Mouse (Mus musculus) spleen, adult 2 months (tissue): ENCODE results near the gene Rhoa. TPM values are rescaled to one million over a fixed set of nuclear protein-coding genes. Genes with fewer than 3 reads are reported as not detected.
A peak's percentile ranks its signal among the peaks of the same experiment; 100 is the strongest.

Source experiments
- DNase-seq, 2 experiments: peaks; one replicate each; pipeline versions ENCODE4 v3.0.0 to v3.0.0-alpha.2; 2012 to 2021; ENCODE audit warnings: low spot score in 2 of 2, low read depth in 1 of 2
- H3K27ac ChIP-seq: fragments of 200-500 bp; 2 replicates; pipeline ENCODE4 v1.5.1; 2012; ENCODE audit warnings: low read length, inconsistent platforms; ENCODE audit not compliant: insufficient read depth
- H3K27me3 ChIP-seq: fragments of 200-500 bp; 2 replicates; pipeline ENCODE4 v1.6.1; 2012; ENCODE audit warnings: mild to moderate bottlenecking, moderate library complexity, low read length, inconsistent platforms; ENCODE audit not compliant: control insufficient read depth, insufficient read depth
- H3K36me3 ChIP-seq: fragments of 200-500 bp; 2 replicates; pipeline ENCODE4 v1.6.1; 2012; ENCODE audit warnings: mild to moderate bottlenecking, low read length, inconsistent platforms; ENCODE audit not compliant: control insufficient read depth, insufficient read depth
- H3K4me1 ChIP-seq: fragments of 200-500 bp; 2 replicates; pipeline ENCODE4 v1.6.1; 2011; ENCODE audit warnings: inconsistent platforms; ENCODE audit not compliant: control insufficient read depth, insufficient read depth, insufficient read length
- H3K4me3 ChIP-seq: fragments of 200-500 bp; 2 replicates; pipeline ENCODE4 v1.5.1; 2011; ENCODE audit warnings: mild to moderate bottlenecking, inconsistent platforms; ENCODE audit not compliant: insufficient read depth, insufficient read length; ENCODE audit errors: extremely low read depth
- CTCF ChIP-seq: fragments of 200-500 bp; IDR thresholded peaks from 2 replicates; pipeline ENCODE4 v1.5.1; 2011; ENCODE audit warnings: mild to moderate bottlenecking, inconsistent platforms; ENCODE audit not compliant: insufficient read depth, insufficient read length, insufficient replicate concordance; ENCODE audit errors: extremely low read depth
- POLR2A ChIP-seq: fragments of 200-500 bp; IDR thresholded peaks from 2 replicates; pipeline ENCODE4 v1.6.1; 2011; ENCODE audit warnings: low read depth, low read length, inconsistent platforms
- WGBS: fragments of 180-500 bp; shearing (Covaris S2); methylation state at CpG from one replicate; pipeline ENCODE4 v1.1.7; 2018; 5-methylcytosine and 5-hydroxymethylcytosine counted together
- polyA plus RNA-seq: library from polyadenylated mRNA; depleted of rRNA; stranded (reverse); fragments of >200 nt; gene quantifications from 2 replicates; pipeline ENCODE4 v1.2.3, GENCODE M21; 2012

Rhoa gene
- polyA plus RNA-seq, 1 experiment, result 90.3 TPM

GRCm38 (mm10) chr9:108347024-108347423 is 41.1 kb downstream of the Rhoa start:
- Histone ChIP-seq H3K27me3 (no peaks in the 10 kb centered on the region), H3K4me1 (peaks cover 17% of the 10 kb centered on the region), H3K36me3 (peaks cover 13% of the 10 kb centered on the region), H3K27ac (peak overlapping the region; percentile 90), H3K4me3 (peak overlapping the region; percentile 94)
- no peak for DNase-seq
- TF ChIP-seq CTCF, result no peak
- whole genome bisulfite sequencing, result 2% methylated on average over 11 of the region's 11 CpGs

- Histone ChIP-seq H3K27ac (peak within 1 kb of the TSS; percentile 98), H3K36me3 (peaks cover 19% of the 10 kb centered on the region), H3K27me3 (no peaks in the 10 kb centered on the region), H3K4me3 (peak within 1 kb of the TSS; percentile 100), H3K4me1 (peaks cover 15% of the 10 kb centered on the region)
- under 1% methylated on average over 73 of the region's 75 CpGs for WGBS
- TF ChIP-seq CTCF (no peak), POLR2A (peak; percentile 68)
- DNase-seq, result peak; percentile 74 to 84
Observed at GRCm38 (mm10) chr9:108347540-108348289, 41.8 kb downstream of the Rhoa start, which contains the start of gene Usp4. Gene Usp4, plus strand, starts transcription at chr9:108347853.

GRCm38 (mm10) chr9:108348290-108348680 is 42.4 kb downstream of the Rhoa start:
- DNase-seq, result no peak
- under 1% methylated on average over 14 of the region's 14 CpGs for WGBS
- Histone ChIP-seq H3K36me3 (peaks cover 24% of the 10 kb centered on the region), H3K4me1 (peaks cover 10% of the 10 kb centered on the region), H3K4me3 (peak overlapping the region; percentile 100), H3K27me3 (no peaks in the 10 kb centered on the region), H3K27ac (peak overlapping the region; percentile 98)
- TF ChIP-seq POLR2A (no peak), CTCF (no peak)

GRCm38 (mm10) chr9:108349727-108350126 is 43.8 kb downstream of the Rhoa start:
- Histone ChIP-seq H3K4me1 (peaks cover 3% of the 10 kb centered on the region), H3K36me3 (peaks cover 32% of the 10 kb centered on the region), H3K4me3 (no peak overlapping the region), H3K27me3 (no peaks in the 10 kb centered on the region), H3K27ac (no peak overlapping the region)
- TF ChIP-seq POLR2A (no peak), CTCF (no peak)
- WGBS, result 77% methylated on average over 4 of the region's 4 CpGs
- no peak for DNase-seq

- 94% methylated on average over 9 of the region's 9 CpGs for WGBS
- H3K4me1 ChIP-seq, result no peaks in the 10 kb centered on the region
- peaks cover 71% of the 10 kb centered on the region for H3K36me3 ChIP-seq
- H3K27me3 ChIP-seq, result no peaks in the 10 kb centered on the region
- no peak overlapping the region for H3K4me3 ChIP-seq
- TF ChIP-seq POLR2A (no peak), CTCF (no peak)
- H3K27ac ChIP-seq, result no peak overlapping the region
- DNase-seq, result no peak
Observed at GRCm38 (mm10) chr9:108378234-108378633, 72.3 kb downstream of the Rhoa start.

DNA sequence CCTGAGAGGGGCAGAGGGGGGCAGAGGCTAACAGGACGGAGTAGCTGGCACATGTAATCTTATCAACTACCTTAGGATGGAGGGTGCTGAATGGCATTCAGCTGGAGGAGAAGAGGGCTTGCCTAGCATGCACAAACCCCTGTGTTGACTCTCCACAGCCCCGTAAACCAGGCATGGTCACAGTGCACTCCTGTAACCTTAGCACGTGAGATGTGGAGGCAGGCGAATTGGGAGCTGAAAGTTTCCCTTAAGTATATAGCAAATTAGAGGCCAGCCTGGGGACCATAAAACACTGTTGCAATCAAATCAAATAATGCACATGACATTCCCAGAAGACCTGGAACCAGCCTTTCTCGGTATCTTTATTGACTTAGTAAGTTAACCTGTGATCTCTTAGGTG is 72.8 kb downstream of the Rhoa start:
- TF ChIP-seq POLR2A (no peak), CTCF (no peak)
- no peak for DNase-seq
- 96% methylated on average over 5 of the region's 5 CpGs for WGBS

DNA sequence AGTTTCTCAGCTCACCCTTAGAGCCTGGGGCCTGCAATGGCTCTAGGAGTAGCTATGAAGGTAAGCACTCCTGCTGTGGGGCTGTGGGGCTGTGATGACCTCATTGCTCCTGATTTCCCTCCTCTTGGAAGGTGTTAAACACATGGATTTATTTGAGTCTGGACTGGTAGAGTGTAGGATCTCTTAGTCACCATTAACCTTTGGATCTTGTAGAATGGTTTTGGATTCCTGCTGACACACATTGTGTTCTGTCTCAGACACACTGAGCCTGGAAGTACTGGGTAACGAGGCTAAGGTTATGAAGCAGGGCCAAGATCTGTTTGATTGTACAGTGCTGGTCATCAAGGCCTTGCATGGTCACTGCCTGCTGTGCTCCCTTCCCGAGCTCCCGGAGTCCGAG is 73.4 kb downstream of the Rhoa start:
- Histone ChIP-seq H3K4me1 (no peaks in the 10 kb centered on the region), H3K36me3 (peaks cover 71% of the 10 kb centered on the region), H3K27me3 (no peaks in the 10 kb centered on the region), H3K4me3 (no peak overlapping the region), H3K27ac (no peak overlapping the region)
- WGBS, result 89% methylated on average over 4 of the region's 4 CpGs
- no peak for TF ChIP-seq POLR2A
- no peak for TF ChIP-seq CTCF
- DNase-seq, result no peak

More for the DNA sequence above, 72.8 kb downstream of the Rhoa start:
- H3K4me3 ChIP-seq, result no peak overlapping the region
- peaks cover 70% of the 10 kb centered on the region for H3K36me3 ChIP-seq
- no peaks in the 10 kb centered on the region for H3K4me1 ChIP-seq
- H3K27me3 ChIP-seq, result no peaks in the 10 kb centered on the region
- no peak overlapping the region for H3K27ac ChIP-seq
